Mouse (Mus musculus) forebrain, embryonic 10.5 days (tissue): ENCODE results near the gene Spen. TPM values are rescaled to one million over a fixed set of nuclear protein-coding genes. Genes with fewer than 3 reads are reported as not detected.
"Not testable (repeated sequence)": the region's sequence is repeated elsewhere in the genome, so short reads cannot be mapped to it uniquely, and the experiment has no call there.

Experiments
- DNase-seq: peaks from one replicate; pipeline ENCODE4 v3.0.0-alpha.2; 2017; ENCODE audit warnings: low spot score; ENCODE audit errors: extremely low spot score
- H3K27ac ChIP-seq: fragments of 300-500 bp; sonication (generic); 2 replicates; pipeline ENCODE4 v1.5.1; 2016; ENCODE audit warnings: mild to moderate bottlenecking
- H3K27me3 ChIP-seq: fragments of 300-500 bp; sonication (generic); 2 replicates; pipeline ENCODE4 v1.6.1; 2016; ENCODE audit warnings: mild to moderate bottlenecking; ENCODE audit not compliant: poor library complexity, severe bottlenecking
- H3K36me3 ChIP-seq: fragments of 300-500 bp; sonication (generic); replicated peaks from 2 replicates; pipeline ENCODE4 v1.6.1; 2016; ENCODE audit warnings: mild to moderate bottlenecking, moderate library complexity
- H3K4me1 ChIP-seq: fragments of 300-500 bp; sonication (generic); 2 replicates; pipeline ENCODE4 v1.6.1; 2016
- H3K4me3 ChIP-seq: fragments of 300-500 bp; sonication (generic); 2 replicates; pipeline ENCODE4 v1.5.1; 2016; ENCODE audit warnings: mild to moderate bottlenecking, moderate library complexity
- H3K9me3 ChIP-seq: fragments of 300-500 bp; sonication (generic); 2 replicates; pipeline ENCODE4 v1.6.1; 2016; ENCODE audit warnings: mild to moderate bottlenecking, moderate library complexity
- WGBS: fragments of 180-500 bp; shearing (Covaris S2); methylation state at CpG from one replicate; pipeline ENCODE4 v1.1.7; 2016; 5-methylcytosine and 5-hydroxymethylcytosine counted together
- polyA plus RNA-seq: library from polyadenylated mRNA; unstranded; fragments of >200 nt; fragmentation: Nextera tagmentation; extraction: Ambion mirVana; gene quantifications from 2 replicates; pipeline ENCODE4 v1.2.1, GENCODE M21; 2016

Spen gene
- polyA plus RNA-seq, 1 experiment from 2014 or later = 12.0 TPM

GRCm38 (mm10) chr4:141556163-141556562 lies 17.8 kb upstream of the Spen start:
- Histone ChIP-seq H3K27me3 (peaks cover 16% of the 10 kb centered on the region), H3K4me1 (peaks cover 36% of the 10 kb centered on the region)
- not testable (repeated sequence) for H3K27ac ChIP-seq, H3K9me3 ChIP-seq, H3K36me3 ChIP-seq, H3K4me3 ChIP-seq, DNase-seq
- WGBS = 90% methylated on average over 6 of the region's 6 CpGs

- not testable (repeated sequence) for H3K9me3 ChIP-seq, DNase-seq, H3K27ac ChIP-seq, H3K36me3 ChIP-seq, H3K4me3 ChIP-seq
- H3K27me3 ChIP-seq = peaks cover 16% of the 10 kb centered on the region
- WGBS = 86% methylated on average over 8 of the region's 9 CpGs
- peaks cover 26% of the 10 kb centered on the region for H3K4me1 ChIP-seq
Observed at GRCm38 (mm10) chr4:141554255-141554865, 16.0 kb upstream of the Spen start.

DNA sequence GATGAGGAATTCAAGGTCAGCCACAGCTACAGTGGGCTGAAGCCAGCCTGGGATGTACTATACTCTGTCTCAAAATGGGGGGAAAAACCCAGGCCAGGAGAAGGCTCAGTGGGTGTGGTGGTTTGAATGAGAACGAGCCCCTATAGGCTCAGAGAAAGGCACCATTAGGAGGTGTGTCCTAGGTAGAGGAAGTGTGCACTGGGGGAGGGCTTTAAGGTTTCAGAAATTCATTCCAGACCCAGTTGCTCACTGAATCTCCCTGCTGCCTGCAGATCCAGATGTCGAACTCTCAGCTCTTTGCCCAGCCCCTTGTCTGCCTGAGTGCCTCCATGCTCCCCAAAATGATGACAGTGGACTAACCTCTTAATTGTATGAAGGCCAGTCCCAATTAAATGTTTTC lies 14.1 kb upstream of the Spen start:
- Histone ChIP-seq H3K27ac (no peak overlapping the region), H3K36me3 (no peaks in the 10 kb centered on the region), H3K4me1 (peaks cover 24% of the 10 kb centered on the region), H3K9me3 (no peaks in the 10 kb centered on the region), H3K27me3 (peaks cover 4% of the 10 kb centered on the region), H3K4me3 (no peak overlapping the region)
- 56% methylated on average over 2 of the region's 2 CpGs for WGBS
- no peak for DNase-seq

DNA sequence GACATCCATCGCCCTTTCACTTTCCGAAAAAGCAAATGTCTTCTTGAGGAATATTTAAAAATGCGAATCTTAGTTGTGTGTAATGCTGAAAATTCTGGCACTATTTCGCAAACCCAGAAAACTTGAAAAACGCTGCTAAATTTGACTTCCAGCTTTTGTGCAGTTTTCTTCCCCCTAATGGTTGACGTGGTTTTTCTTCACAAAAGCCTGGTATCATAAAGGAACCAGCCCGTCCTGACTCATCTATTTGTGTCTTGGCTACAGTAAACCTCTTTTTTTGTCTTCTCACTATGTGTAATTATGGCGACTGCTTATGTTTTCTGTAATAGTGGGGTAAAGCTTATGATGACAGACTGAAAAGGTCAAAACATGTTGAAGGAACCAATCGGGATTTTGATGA lies 8.9 kb upstream of the Spen start:
- Histone ChIP-seq H3K9me3 (no peaks in the 10 kb centered on the region), H3K4me1 (peaks cover 42% of the 10 kb centered on the region), H3K27me3 (no peaks in the 10 kb centered on the region), H3K27ac (peak overlapping the region; percentile 99), H3K36me3 (no peaks in the 10 kb centered on the region), H3K4me3 (peak overlapping the region; percentile 78)
- WGBS = 31% methylated on average over 9 of the region's 9 CpGs
- DNase-seq = no peak

- H3K9me3 ChIP-seq = no peaks in the 10 kb centered on the region
- H3K27ac ChIP-seq = peak overlapping the region; percentile 99
- peaks cover 43% of the 10 kb centered on the region for H3K4me1 ChIP-seq
- H3K4me3 ChIP-seq = peak overlapping the region; percentile 78
- H3K36me3 ChIP-seq = no peaks in the 10 kb centered on the region
- peak; percentile 90 for DNase-seq
- H3K27me3 ChIP-seq = no peaks in the 10 kb centered on the region
- under 1% methylated on average over 98 of the region's 98 CpGs for WGBS
Observed at GRCm38 (mm10) chr4:141546334-141547200, 8.2 kb upstream of the Spen start.

DNA sequence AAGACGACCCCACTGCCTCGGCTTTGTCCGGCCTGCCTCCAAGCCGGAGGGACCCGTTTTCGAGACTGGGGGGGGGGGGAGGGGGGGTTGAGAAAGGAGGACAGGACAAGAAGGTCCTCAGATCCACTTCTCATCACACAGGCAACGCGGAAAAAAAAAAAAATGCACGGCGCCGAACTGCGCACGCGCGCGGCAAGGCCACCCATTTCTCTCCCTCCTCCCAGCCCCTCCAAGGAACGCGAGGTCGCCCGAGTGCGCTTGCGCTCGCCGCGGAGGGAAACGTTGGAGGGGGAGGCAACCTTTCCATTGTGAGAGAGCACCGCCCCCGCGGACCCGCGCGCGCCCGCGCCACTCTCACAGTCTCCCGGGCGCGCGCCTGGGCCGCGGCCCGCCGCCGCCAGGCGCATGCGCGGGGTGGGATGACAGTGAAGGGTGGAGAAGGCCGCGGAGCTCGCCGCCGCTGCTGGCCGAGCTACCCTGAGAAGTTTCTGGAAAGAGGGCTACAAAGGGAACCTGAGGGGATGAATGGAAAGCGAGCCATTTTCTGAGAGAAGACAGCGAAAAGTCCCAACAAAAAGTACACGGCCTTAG lies 7.4 kb upstream of the Spen start:
- Histone ChIP-seq H3K9me3 (no peaks in the 10 kb centered on the region), H3K4me1 (peaks cover 50% of the 10 kb centered on the region), H3K27ac (peak overlapping the region; percentile 99), H3K4me3 (peak overlapping the region; percentile 78), H3K36me3 (no peaks in the 10 kb centered on the region), H3K27me3 (no peaks in the 10 kb centered on the region)
- WGBS = under 1% methylated on average over 52 of the region's 56 CpGs
- DNase-seq = peak; percentile 99

- Histone ChIP-seq H3K9me3 (no peaks in the 10 kb centered on the region), H3K36me3 (no peaks in the 10 kb centered on the region), H3K4me3 (peak overlapping the region; percentile 78), H3K4me1 (peaks cover 53% of the 10 kb centered on the region), H3K27ac (peak overlapping the region; percentile 99), H3K27me3 (no peaks in the 10 kb centered on the region)
- WGBS = under 1% methylated on average over 45 of the region's 45 CpGs
- DNase-seq = no peak
Observed at GRCm38 (mm10) chr4:141545071-141545742, 6.8 kb upstream of the Spen start.

DNA sequence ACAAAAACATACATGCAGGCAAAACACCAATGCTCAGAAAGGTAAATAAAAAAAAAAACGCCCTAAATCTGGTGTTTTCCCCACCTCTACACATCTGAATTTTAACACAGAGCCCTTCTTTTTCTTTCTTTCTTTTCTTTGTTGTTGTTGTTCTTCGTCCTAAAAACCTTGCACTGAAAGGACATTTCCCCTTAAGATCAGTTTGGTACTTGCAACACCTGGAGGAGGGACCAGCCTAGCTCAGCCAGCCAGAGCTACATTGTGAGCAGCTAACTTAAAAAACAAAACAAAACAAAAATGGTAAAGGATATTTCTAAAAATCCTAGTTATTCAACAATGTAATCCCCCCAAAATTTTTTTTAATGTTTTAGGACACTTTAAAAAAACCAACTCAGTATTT lies 6.1 kb upstream of the Spen start:
- no peak for DNase-seq
- WGBS = 45% methylated on average over 2 of the region's 2 CpGs
- Histone ChIP-seq H3K4me3 (peak overlapping the region; percentile 78), H3K9me3 (no peaks in the 10 kb centered on the region), H3K36me3 (no peaks in the 10 kb centered on the region), H3K4me1 (peaks cover 57% of the 10 kb centered on the region), H3K27me3 (no peaks in the 10 kb centered on the region), H3K27ac (peak overlapping the region; percentile 99)

DNA sequence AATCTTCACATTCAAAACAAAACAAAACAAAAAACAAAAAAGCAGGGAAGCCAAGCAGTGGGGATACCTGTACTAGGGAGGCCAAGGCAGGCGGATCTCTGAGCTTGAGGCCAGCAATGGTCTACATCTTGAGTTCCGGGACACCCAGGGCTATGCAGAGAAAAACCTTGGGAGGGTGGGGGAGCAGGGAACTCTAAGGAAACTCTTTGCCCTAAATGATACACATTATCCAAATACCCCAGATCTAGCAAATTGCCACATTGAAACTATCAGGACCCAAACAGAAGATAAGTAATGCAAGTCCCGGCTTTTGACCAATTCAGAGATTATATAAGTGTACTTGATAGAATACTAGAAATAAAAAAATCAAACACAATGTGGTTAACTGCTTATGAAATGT lies 5.2 kb upstream of the Spen start:
- Histone ChIP-seq H3K9me3 (no peaks in the 10 kb centered on the region), H3K4me1 (peaks cover 61% of the 10 kb centered on the region), H3K4me3 (no peak overlapping the region), H3K27ac (no peak overlapping the region), H3K27me3 (no peaks in the 10 kb centered on the region), H3K36me3 (no peaks in the 10 kb centered on the region)
- WGBS = 73% methylated on average over 3 of the region's 3 CpGs
- DNase-seq = no peak

DNA sequence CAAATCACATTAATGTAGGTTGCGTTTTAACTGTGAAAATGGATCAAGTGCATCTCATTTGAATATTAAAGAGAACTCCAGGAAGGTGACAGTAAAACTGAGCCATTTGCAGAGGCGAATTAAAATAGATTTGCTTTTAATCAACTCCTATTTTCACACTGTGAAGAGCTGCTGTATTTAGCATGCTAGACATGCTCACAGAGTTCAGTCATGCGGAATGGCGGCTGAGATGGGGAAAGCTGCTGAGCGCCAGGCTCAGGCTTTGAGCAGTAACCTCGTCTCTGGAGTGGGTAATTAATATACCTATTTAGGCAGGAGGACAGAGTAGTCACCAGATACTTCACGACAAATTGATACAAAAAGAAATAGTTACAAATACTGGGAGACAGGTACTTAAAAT lies 3.5 kb upstream of the Spen start:
- DNase-seq = peak; percentile 62
- Histone ChIP-seq H3K27ac (no peak overlapping the region), H3K4me3 (no peak overlapping the region), H3K27me3 (no peaks in the 10 kb centered on the region), H3K9me3 (no peaks in the 10 kb centered on the region), H3K4me1 (peaks cover 51% of the 10 kb centered on the region), H3K36me3 (no peaks in the 10 kb centered on the region)
- WGBS = 25% methylated on average over 7 of the region's 7 CpGs

- whole genome bisulfite sequencing = 79% methylated on average over 3 of the region's 3 CpGs
- Histone ChIP-seq H3K27me3 (no peaks in the 10 kb centered on the region), H3K4me3 (no peak overlapping the region), H3K4me1 (peaks cover 61% of the 10 kb centered on the region), H3K9me3 (no peaks in the 10 kb centered on the region), H3K27ac (no peak overlapping the region), H3K36me3 (no peaks in the 10 kb centered on the region)
- no peak for DNase-seq
Observed at GRCm38 (mm10) chr4:141540844-141541243, 2.4 kb upstream of the Spen start.

GRCm38 (mm10) chr4:141539213-141539767 lies 893 bp upstream of the Spen start:
- WGBS = 55% methylated on average over 12 of the region's 12 CpGs
- DNase-seq = no peak
- Histone ChIP-seq H3K36me3 (no peaks in the 10 kb centered on the region), H3K4me3 (peak overlapping the region; percentile 99), H3K4me1 (peaks cover 65% of the 10 kb centered on the region), H3K27ac (peak overlapping the region; percentile 96), H3K27me3 (no peaks in the 10 kb centered on the region), H3K9me3 (no peaks in the 10 kb centered on the region)
